Mouse (Mus musculus) spleen, adult 2 months (tissue): Measurements from ENCODE around the gene S100pbp. TPM values are rescaled to one million over a fixed set of nuclear protein-coding genes. Genes with fewer than 3 reads are reported as not detected.

Experiments used
- DNase-seq, 2 experiments: peaks; one replicate each; pipeline versions ENCODE4 v3.0.0 to v3.0.0-alpha.2; 2012 to 2021; ENCODE audit warnings: low spot score in 2 of 2, low read depth in 1 of 2
- H3K27ac ChIP-seq: fragments of 200-500 bp; 2 replicates; pipeline ENCODE4 v1.5.1; 2012; ENCODE audit warnings: low read length, inconsistent platforms; ENCODE audit not compliant: insufficient read depth
- H3K27me3 ChIP-seq: fragments of 200-500 bp; 2 replicates; pipeline ENCODE4 v1.6.1; 2012; ENCODE audit warnings: mild to moderate bottlenecking, moderate library complexity, low read length, inconsistent platforms; ENCODE audit not compliant: control insufficient read depth, insufficient read depth
- H3K36me3 ChIP-seq: fragments of 200-500 bp; 2 replicates; pipeline ENCODE4 v1.6.1; 2012; ENCODE audit warnings: mild to moderate bottlenecking, low read length, inconsistent platforms; ENCODE audit not compliant: control insufficient read depth, insufficient read depth
- H3K4me1 ChIP-seq: fragments of 200-500 bp; 2 replicates; pipeline ENCODE4 v1.6.1; 2011; ENCODE audit warnings: inconsistent platforms; ENCODE audit not compliant: control insufficient read depth, insufficient read depth, insufficient read length
- H3K4me3 ChIP-seq: fragments of 200-500 bp; 2 replicates; pipeline ENCODE4 v1.5.1; 2011; ENCODE audit warnings: mild to moderate bottlenecking, inconsistent platforms; ENCODE audit not compliant: insufficient read depth, insufficient read length; ENCODE audit errors: extremely low read depth
- CTCF ChIP-seq: fragments of 200-500 bp; IDR thresholded peaks from 2 replicates; pipeline ENCODE4 v1.5.1; 2011; ENCODE audit warnings: mild to moderate bottlenecking, inconsistent platforms; ENCODE audit not compliant: insufficient read depth, insufficient read length, insufficient replicate concordance; ENCODE audit errors: extremely low read depth
- POLR2A ChIP-seq: fragments of 200-500 bp; IDR thresholded peaks from 2 replicates; pipeline ENCODE4 v1.6.1; 2011; ENCODE audit warnings: low read depth, low read length, inconsistent platforms
- WGBS: fragments of 180-500 bp; shearing (Covaris S2); methylation state at CpG from one replicate; pipeline ENCODE4 v1.1.7; 2018; 5-methylcytosine and 5-hydroxymethylcytosine counted together
- polyA plus RNA-seq: library from polyadenylated mRNA; depleted of rRNA; stranded (reverse); fragments of >200 nt; gene quantifications from 2 replicates; pipeline ENCODE4 v1.2.3, GENCODE M21; 2012

S100pbp gene
- polyA plus RNA-seq, 1 experiment: 14.7 TPM

GRCm38 (mm10) chr4:129197514-129197913 lies 8.0 kb upstream of the S100pbp start:
- TF ChIP-seq POLR2A: no peak
- WGBS: 98% methylated on average over 6 of the region's 6 CpGs

GRCm38 (mm10) chr4:129194280-129194679 lies 4.8 kb upstream of the S100pbp start:
- Histone ChIP-seq H3K4me3 (no peak overlapping the region), H3K27ac (no peak overlapping the region), H3K36me3 (peaks cover 10% of the 10 kb centered on the region), H3K4me1 (no peaks in the 10 kb centered on the region), H3K27me3 (no peaks in the 10 kb centered on the region)
- 88% methylated on average over 1 of the region's 1 CpGs for WGBS
- TF ChIP-seq POLR2A: no peak
- no peak for TF ChIP-seq CTCF
- DNase-seq: no peak

More at GRCm38 (mm10) chr4:129197514-129197913, 8.0 kb upstream of the S100pbp start:
- H3K27ac ChIP-seq: no peak overlapping the region
- no peak overlapping the region for H3K4me3 ChIP-seq
- no peak for DNase-seq
- H3K4me1 ChIP-seq: no peaks in the 10 kb centered on the region
- no peaks in the 10 kb centered on the region for H3K27me3 ChIP-seq
- H3K36me3 ChIP-seq: peaks cover 20% of the 10 kb centered on the region

- WGBS: 93% methylated on average over 5 of the region's 5 CpGs
- TF ChIP-seq POLR2A (no peak), CTCF (no peak)
- H3K27ac ChIP-seq: no peak overlapping the region
- H3K27me3 ChIP-seq: no peaks in the 10 kb centered on the region
- DNase-seq: no peak
- H3K36me3 ChIP-seq: peaks cover 2% of the 10 kb centered on the region; the same call in 1 of the 2 replicates
- H3K4me3 ChIP-seq: no peak overlapping the region
- H3K4me1 ChIP-seq: no peaks in the 10 kb centered on the region
These were observed 2.2 kb upstream of the S100pbp start for GRCm38 (mm10) chr4:129191691-129192090.

- TF ChIP-seq CTCF (no peak), POLR2A (no peak)
- no peaks in the 10 kb centered on the region for H3K4me1 ChIP-seq
- DNase-seq: no peak
- H3K36me3 ChIP-seq: no peaks in the 10 kb centered on the region
- peak overlapping the region; percentile 84 for H3K4me3 ChIP-seq
- no peak overlapping the region for H3K27ac ChIP-seq
- 2% methylated on average over 12 of the region's 12 CpGs for WGBS
- H3K27me3 ChIP-seq: no peaks in the 10 kb centered on the region
These were observed 1.0 kb upstream of the S100pbp start for GRCm38 (mm10) chr4:129190538-129190937.

DNA sequence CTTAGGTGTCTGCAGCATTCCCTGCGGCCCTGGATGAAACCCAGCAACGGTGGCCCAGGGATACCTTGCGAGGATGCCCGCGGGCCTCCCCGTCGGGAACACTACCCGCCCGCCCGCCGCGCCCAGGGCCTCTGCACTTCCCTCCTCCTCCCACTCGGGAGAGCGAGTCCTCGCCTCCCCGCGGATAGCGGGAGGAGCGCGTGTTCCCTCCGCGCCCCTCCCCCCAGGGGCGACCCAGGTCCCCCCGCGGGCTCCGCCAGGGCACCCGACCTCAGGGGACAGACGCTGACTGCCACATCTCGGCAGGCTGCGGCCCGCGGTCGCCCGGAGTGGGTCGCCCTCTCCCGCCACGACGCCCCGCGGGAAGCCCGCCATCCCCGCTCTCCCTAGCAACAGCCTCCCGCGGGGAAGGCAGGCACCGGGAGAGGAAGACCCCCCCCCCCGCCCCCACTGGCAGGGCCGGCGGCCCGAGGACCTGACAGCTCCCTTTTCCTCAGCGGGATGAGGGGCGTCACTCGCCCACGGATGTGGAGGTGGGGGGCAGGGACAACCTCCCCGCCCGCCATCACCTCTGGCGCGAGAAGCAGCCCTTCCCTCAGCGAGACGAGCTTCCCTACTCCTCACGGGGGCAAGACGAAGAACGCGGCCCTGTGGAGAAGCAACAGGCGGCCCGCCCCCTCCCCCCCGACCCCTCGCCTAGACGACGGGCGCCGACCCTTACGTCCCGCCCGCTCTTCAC lies 555 bp downstream of the S100pbp start:
- H3K36me3 ChIP-seq: no peaks in the 10 kb centered on the region
- peak in 1 of 2 experiments; percentile 39 for DNase-seq
- peak overlapping the region; percentile 90 for H3K4me3 ChIP-seq
- peak overlapping the region; percentile 63 for H3K27ac ChIP-seq
- TF ChIP-seq CTCF: no peak
- H3K4me1 ChIP-seq: no peaks in the 10 kb centered on the region
- WGBS: 1% methylated on average over 70 of the region's 74 CpGs
- H3K27me3 ChIP-seq: no peaks in the 10 kb centered on the region

GRCm38 (mm10) chr4:129188041-129188659 lies 1.4 kb downstream of the S100pbp start:
- no peaks in the 10 kb centered on the region for H3K36me3 ChIP-seq
- no peak for DNase-seq
- H3K4me3 ChIP-seq: peak overlapping the region; percentile 90
- 15% methylated on average over 5 of the region's 5 CpGs for WGBS
- no peaks in the 10 kb centered on the region for H3K4me1 ChIP-seq
- no peak for TF ChIP-seq POLR2A
- TF ChIP-seq CTCF: no peak
- no peaks in the 10 kb centered on the region for H3K27me3 ChIP-seq
- H3K27ac ChIP-seq: no peak overlapping the region

- Histone ChIP-seq H3K36me3 (peaks cover 16% of the 10 kb centered on the region), H3K27ac (no peak overlapping the region), H3K4me3 (no peak overlapping the region), H3K27me3 (no peaks in the 10 kb centered on the region), H3K4me1 (no peaks in the 10 kb centered on the region)
- 56% methylated on average over 1 of the region's 1 CpGs for WGBS
- DNase-seq: no peak
- TF ChIP-seq POLR2A: no peak
- no peak for TF ChIP-seq CTCF
These were observed 10.0 kb downstream of the S100pbp start for GRCm38 (mm10) chr4:129179560-129179959.
